Mouse (Mus musculus) spleen, postnatal 4 days (tissue): ENCODE measurements around the gene Gm4981.

Source experiments
- DNase-seq, 2 experiments: peaks; one replicate each; pipeline ENCODE4 v3.0.0; 2022; ENCODE audit warnings: low spot score in 2 of 2

The Gm4981 gene

GRCm38 (mm10) chr10:58236613-58237012 lies at the start of gene Gm4981:
Gene Gm4981 (minus strand): TSS chr10:58236701.
- peak; percentile 26 to 70 for DNase-seq

GRCm38 (mm10) chr10:58282238-58282637 lies 45.7 kb upstream of the Gm4981 start:
- DNase-seq = no peak

GRCm38 (mm10) chr10:58258466-58258865 lies 22.0 kb upstream of the Gm4981 start:
- no peak for DNase-seq

GRCm38 (mm10) chr10:58255954-58256353 lies 19.5 kb upstream of the Gm4981 start:
- DNase-seq = no peak

GRCm38 (mm10) chr10:58255213-58255892 lies 18.9 kb upstream of the Gm4981 start, which contains the start of gene Gcc2:
Gene Gcc2 (plus strand): TSS chr10:58255497.
- peak; percentile 89 to 94 for DNase-seq

- DNase-seq = no peak
Measured at GRCm38 (mm10) chr10:58254635-58255175, 18.2 kb upstream of the Gm4981 start.

GRCm38 (mm10) chr10:58249535-58249934 lies 13.0 kb upstream of the Gm4981 start:
- DNase-seq = no peak

GRCm38 (mm10) chr10:58238984-58239740 lies 2.7 kb upstream of the Gm4981 start:
- peak; percentile 70 to 91 for DNase-seq

GRCm38 (mm10) chr10:58234985-58235384 lies 1.5 kb downstream of the Gm4981 start:
- DNase-seq = peak; percentile 21 to 72

- peak; percentile 28 to 76 for DNase-seq
Measured at GRCm38 (mm10) chr10:58233740-58234121, 2.8 kb downstream of the Gm4981 start.

GRCm38 (mm10) chr10:58233054-58233739 lies 3.3 kb downstream of the Gm4981 start:
- peak; percentile 51 to 85 for DNase-seq

GRCm38 (mm10) chr10:58232641-58232969 lies 3.9 kb downstream of the Gm4981 start, which contains the start of gene Duxf3:
Gene Duxf3 (minus strand): TSS chr10:58232675.
- peak in 1 of 2 experiments; percentile 84 for DNase-seq

GRCm38 (mm10) chr10:58231779-58232640 lies 4.5 kb downstream of the Gm4981 start:
- peak; percentile 84 to 99 for DNase-seq

GRCm38 (mm10) chr10:58231088-58231487 lies 5.4 kb downstream of the Gm4981 start:
- DNase-seq = peak; percentile 63 to 88

GRCm38 (mm10) chr10:58230021-58230420 lies 6.5 kb downstream of the Gm4981 start:
- peak; percentile 24 to 69 for DNase-seq

- peak; percentile 55 to 85 for DNase-seq
Measured at GRCm38 (mm10) chr10:58227798-58228197, 8.7 kb downstream of the Gm4981 start.

- peak; percentile 35 to 79 for DNase-seq
Measured at GRCm38 (mm10) chr10:58226357-58226756, 10.1 kb downstream of the Gm4981 start.

- DNase-seq = peak; percentile 65 to 92
Measured at GRCm38 (mm10) chr10:58224827-58225785, 11.4 kb downstream of the Gm4981 start, which contains the start of gene AW822073. Gene AW822073 (minus strand): TSS chr10:58224930.

- peak; percentile 80 to 96 for DNase-seq
Measured at GRCm38 (mm10) chr10:58223972-58224805, 12.3 kb downstream of the Gm4981 start.
